Mouse (Mus musculus) inflammation-experienced regulatory T-cells, adult 6 months (primary cell): ENCODE data around the gene Gtf3c6. TPM values are rescaled to one million over a fixed set of nuclear protein-coding genes. Genes with fewer than 3 reads are reported as not detected.

Experiments used
- ATAC-seq: one replicate; pipeline ENCODE4 v1.8.0; 2017
- polyA plus RNA-seq, 3 experiments: library from polyadenylated mRNA; unstranded; fragments of 100-300 nt; shearing (Covaris generic); gene quantifications; one replicate each; pipeline ENCODE4 v1.2.1; 2017

Gtf3c6 gene
- polyA plus RNA-seq: 100 to 1,000 TPM; 113 to 128 (median 121) TPM

- peak; percentile 80 for ATAC-seq
Measured at GRCm38 (mm10) chr10:40257414-40258255, at the start of gene Gtf3c6. Gtf3c6 (minus strand) TSS chr10:40258108.

- no peak for ATAC-seq
Measured at GRCm38 (mm10) chr10:40305989-40306388, 48.1 kb upstream of the Gtf3c6 start.

- ATAC-seq: peak; percentile 91
Measured at GRCm38 (mm10) chr10:40302140-40302985, 44.5 kb upstream of the Gtf3c6 start, which contains the start of gene Amd1. Amd1 (minus strand) TSS chr10:40302186.

- ATAC-seq: peak; percentile 19
Measured at GRCm38 (mm10) chr10:40301181-40302075, 43.5 kb upstream of the Gtf3c6 start.

GRCm38 (mm10) chr10:40300648-40301171 lies 42.8 kb upstream of the Gtf3c6 start:
- peak; percentile 19 for ATAC-seq

GRCm38 (mm10) chr10:40292640-40293039 lies 34.7 kb upstream of the Gtf3c6 start:
- ATAC-seq: no peak

GRCm38 (mm10) chr10:40286767-40287166 lies 28.9 kb upstream of the Gtf3c6 start:
- ATAC-seq: peak; percentile 75

- ATAC-seq: no peak
Measured at GRCm38 (mm10) chr10:40285571-40285970, 27.7 kb upstream of the Gtf3c6 start.

- no peak for ATAC-seq
Measured at GRCm38 (mm10) chr10:40284997-40285396, 27.1 kb upstream of the Gtf3c6 start.

GRCm38 (mm10) chr10:40284179-40284831 lies 26.4 kb upstream of the Gtf3c6 start:
- ATAC-seq: no peak

GRCm38 (mm10) chr10:40283636-40284035 lies 25.7 kb upstream of the Gtf3c6 start:
- no peak for ATAC-seq

GRCm38 (mm10) chr10:40281565-40281964 lies 23.7 kb upstream of the Gtf3c6 start:
- no peak for ATAC-seq

GRCm38 (mm10) chr10:40278317-40278716 lies 20.4 kb upstream of the Gtf3c6 start:
- no peak for ATAC-seq

- no peak for ATAC-seq
Measured at GRCm38 (mm10) chr10:40275991-40276390, 18.1 kb upstream of the Gtf3c6 start.

- ATAC-seq: no peak
Measured at GRCm38 (mm10) chr10:40273938-40274337, 16.0 kb upstream of the Gtf3c6 start.

- ATAC-seq: no peak
Measured at GRCm38 (mm10) chr10:40271216-40271615, 13.3 kb upstream of the Gtf3c6 start.

GRCm38 (mm10) chr10:40264920-40265319 lies 7.0 kb upstream of the Gtf3c6 start:
- ATAC-seq: no peak

GRCm38 (mm10) chr10:40263691-40264090 lies 5.8 kb upstream of the Gtf3c6 start:
- ATAC-seq: no peak

GRCm38 (mm10) chr10:40262200-40262599 lies 4.3 kb upstream of the Gtf3c6 start:
- no peak for ATAC-seq

GRCm38 (mm10) chr10:40260305-40260704 lies 2.4 kb upstream of the Gtf3c6 start:
- no peak for ATAC-seq

GRCm38 (mm10) chr10:40259542-40259941 lies 1.6 kb upstream of the Gtf3c6 start:
- no peak for ATAC-seq

- peak; percentile 12 for ATAC-seq
Measured at GRCm38 (mm10) chr10:40258976-40259375, 1.1 kb upstream of the Gtf3c6 start.
